In genomic region chr9:20644360-20645081, GRCm38 (mm10) we compare ENCODE assay signal across 8 mouse cellular contexts. TPM values are rescaled to one million over a fixed set of nuclear protein-coding genes. Genes with fewer than 3 reads are reported as not detected.
DNase-seq lines count a peak whose midpoint lies in the region; ATAC-seq and TF ChIP-seq lines count a peak whose summit lies in the region.

Gene Fbxl12, minus strand, starts transcription at chr9:20644767.

- H3K4me2 ChIP-seq in forebrain, embryonic 11.5 days (ENCODE audit: low read depth, low read length, severe bottlenecking) = peak within 1 kb of the TSS; percentile 94
- H3K4me2 ChIP-seq in heart, embryonic 16.5 days (ENCODE audit: low read depth, low read length) = peak within 1 kb of the TSS; percentile 99
- peak within 1 kb of the TSS; percentile 98 for H3K4me2 ChIP-seq in neural tube, embryonic 15.5 days

- H3K36me3 ChIP-seq in E14TG2a.4 (ENCODE audit: insufficient read depth, low read length) = peaks cover 52% of the 10 kb centered on the region
- H3K36me3 ChIP-seq in forebrain, embryonic 11.5 days (ENCODE audit: control insufficient read depth, insufficient read depth, low read length) = peaks cover 2% of the 10 kb centered on the region; the same call in 1 of the 2 replicates
- H3K36me3 ChIP-seq in heart, embryonic 16.5 days (ENCODE audit: control insufficient read depth, insufficient read depth) = peaks cover 5% of the 10 kb centered on the region; the same call in 1 of the 2 replicates
- H3K36me3 ChIP-seq in neural tube, embryonic 15.5 days = peaks cover 25% of the 10 kb centered on the region

- peak within 1 kb of the TSS; percentile 75 for H3K9ac ChIP-seq in forebrain, embryonic 11.5 days (ENCODE audit: low read length)
- peak within 1 kb of the TSS; percentile 82 for H3K9ac ChIP-seq in heart, embryonic 16.5 days (ENCODE audit: low read length)
- H3K9ac ChIP-seq in neural tube, embryonic 15.5 days (replicated peaks) = peak within 1 kb of the TSS; percentile 81

- no peaks in the 10 kb centered on the region for H3K27me3 ChIP-seq in E14TG2a.4 (ENCODE audit: insufficient read depth, low read length)
- no peaks in the 10 kb centered on the region for H3K27me3 ChIP-seq in forebrain, embryonic 11.5 days (ENCODE audit: control insufficient read depth, insufficient read depth, low read length)
- no peaks in the 10 kb centered on the region for H3K27me3 ChIP-seq in heart, embryonic 16.5 days (ENCODE audit: control insufficient read depth, insufficient read depth, low read length)
- H3K27me3 ChIP-seq in neural tube, embryonic 15.5 days (replicated peaks) = no peaks in the 10 kb centered on the region

- H3K4me3 ChIP-seq in E14TG2a.4 (replicated peaks; ENCODE audit: low read length) = peak within 1 kb of the TSS; percentile 92
- H3K4me3 ChIP-seq in forebrain, embryonic 11.5 days (ENCODE audit: low read depth, low read length) = peak within 1 kb of the TSS; percentile 86
- H3K4me3 ChIP-seq in heart, embryonic 16.5 days (ENCODE audit: low read length) = peak within 1 kb of the TSS; percentile 86
- H3K4me3 ChIP-seq in neural tube, embryonic 15.5 days (replicated peaks) = peak within 1 kb of the TSS; percentile 90

- no peak for ATAC-seq in forebrain, embryonic 11.5 days (replicated peaks; ENCODE audit: low FRiP score)
- ATAC-seq in heart, embryonic 16.5 days (replicated peaks; ENCODE audit: extremely low read depth, insufficient read depth, low FRiP score) = no peak
- ATAC-seq in neural tube, embryonic 15.5 days (ENCODE audit: low FRiP score) = 0 out of 2 replicates have a peak, but pooled peaks have one; percentile 25

- TF ChIP-seq CTCF in E14TG2a.4 (conservative IDR thresholded peaks at IDR 0.05; ENCODE audit: low read length) = no peak

- H3K9me3 ChIP-seq in E14TG2a.4 (ENCODE audit: low read length) = no peaks in the 10 kb centered on the region
- no peaks in the 10 kb centered on the region for H3K9me3 ChIP-seq in forebrain, embryonic 11.5 days (ENCODE audit: control insufficient read depth, low read length)
- no peaks in the 10 kb centered on the region for H3K9me3 ChIP-seq in heart, embryonic 16.5 days (replicated peaks; ENCODE audit: control insufficient read depth, low read length)
- H3K9me3 ChIP-seq in neural tube, embryonic 15.5 days (replicated peaks) = no peaks in the 10 kb centered on the region

- peak; percentile 56 for DNase-seq in c-Kit-negative CD71-positive TER-119-positive erythroid progenitor cells, embryonic 14.5 days (ENCODE audit: low read depth, low spot score)
- peak; percentile 84 for DNase-seq in forebrain, embryonic 11.5 days (ENCODE audit: low spot score)
- peak; percentile 77 to 88 for DNase-seq in kidney, postnatal 25 days
- DNase-seq in lung, adult 18-20 months = peak; percentile 79 to 82
- DNase-seq in testis, postnatal 14 days (ENCODE audit: low spot score) = peak; percentile 80

- peak within 1 kb of the TSS; percentile 46; the same call in 1 of the 2 replicates for H3K27ac ChIP-seq in forebrain, embryonic 11.5 days (ENCODE audit: low read depth, low read length)
- peak within 1 kb of the TSS; percentile 97 for H3K27ac ChIP-seq in heart, embryonic 16.5 days (ENCODE audit: low read length)
- peak within 1 kb of the TSS; percentile 94 for H3K27ac ChIP-seq in neural tube, embryonic 15.5 days (replicated peaks)

- WGBS in forebrain, embryonic 11.5 days = 1% methylated on average over 43 of the region's 43 CpGs
- WGBS in heart, embryonic 16.5 days = under 1% methylated on average over 43 of the region's 43 CpGs
- under 1% methylated on average over 43 of the region's 43 CpGs for WGBS in neural tube, embryonic 15.5 days

- H3K4me1 ChIP-seq in E14TG2a.4 (replicated peaks; ENCODE audit: low read depth, low read length) = peaks cover 40% of the 10 kb centered on the region
- H3K4me1 ChIP-seq in forebrain, embryonic 11.5 days (replicated peaks; ENCODE audit: control insufficient read depth, insufficient read depth, low read length) = peaks cover 8% of the 10 kb centered on the region
- peaks cover 18% of the 10 kb centered on the region for H3K4me1 ChIP-seq in heart, embryonic 16.5 days (ENCODE audit: control insufficient read depth, insufficient read depth, low read length)
- peaks cover 49% of the 10 kb centered on the region for H3K4me1 ChIP-seq in neural tube, embryonic 15.5 days

RNA-seq across cellular contexts. Expression of gene Fbxl12, which starts in this region (rescaled TPM):
- polyA plus RNA-seq in forebrain, embryonic 11.5 days (2014; fragmentation: Nextera tagmentation; extraction: Ambion mirVana) = 13.1 and 14.8 TPM in 2 replicates
- polyA plus RNA-seq in heart, embryonic 16.5 days (2015; fragmentation: Nextera tagmentation; extraction: Ambion mirVana) = 19.4 and 21.6 TPM in 2 replicates
- 13.0 and 20.6 TPM in 2 replicates for polyA plus RNA-seq in neural tube, embryonic 15.5 days (2015; fragmentation: Nextera tagmentation; extraction: Ambion mirVana)

Comparison
In these comparisons a context has a peak if more than half of its experiments do, and no peak if none do; other contexts are left out.
1. H3K27ac ChIP-seq: peak in every context shown above with its lines; median percentile 97 in heart, embryonic 16.5 days; 94 in neural tube, embryonic 15.5 days; 46 in forebrain, embryonic 11.5 days.